Mouse (Mus musculus) gastrocnemius, postnatal 10 days (tissue): ENCODE data around the gene Olfr688. TPM values are rescaled to one million over a fixed set of nuclear protein-coding genes. Genes with fewer than 3 reads are reported as not detected.

Experiments
- DNase-seq: peaks from one replicate; pipeline ENCODE4 v3.0.0; 2021; ENCODE audit warnings: mixed read lengths
- long read RNA-seq, 2 experiments: library from polyadenylated mRNA; stranded (forward); transcript quantifications; one replicate each; pipeline ENCODE4 v2.0.0; 2021
- total RNA-seq, 2 experiments: library from RNA; stranded (reverse); gene quantifications; 2 replicates each; pipeline ENCODE4 v1.2.3; 2021

The Olfr688 gene
- not detected for total RNA-seq
- long read RNA-seq, experiment 1, result 0 reads
- long read RNA-seq, experiment 2, result 0 reads

- DNase-seq, result no peak
Observed at GRCm38 (mm10) chr7:105287795-105288194, at the start of gene Olfr688. TSS of gene Olfr688 (plus strand) at chr7:105288095.

GRCm38 (mm10) chr7:105247671-105248070 is 40.2 kb upstream of the Olfr688 start:
- no peak for DNase-seq

- no peak for DNase-seq
Observed at GRCm38 (mm10) chr7:105248197-105248596, 39.7 kb upstream of the Olfr688 start.

GRCm38 (mm10) chr7:105256656-105257055 is 31.2 kb upstream of the Olfr688 start:
- DNase-seq, result peak; percentile 5

GRCm38 (mm10) chr7:105272426-105272825 is 15.5 kb upstream of the Olfr688 start:
- DNase-seq, result no peak

GRCm38 (mm10) chr7:105290051-105290450 is 2.2 kb downstream of the Olfr688 start:
- DNase-seq, result no peak

GRCm38 (mm10) chr7:105310865-105311264 is 23.0 kb downstream of the Olfr688 start, which contains the start of gene Olfr689:
TSS of gene Olfr689 (plus strand) at chr7:105311165.
- DNase-seq, result no peak

GRCm38 (mm10) chr7:105325302-105325701 is 37.4 kb downstream of the Olfr688 start:
- no peak for DNase-seq

GRCm38 (mm10) chr7:105334004-105334403 is 46.1 kb downstream of the Olfr688 start, which contains the start of gene Olfr690:
TSS of gene Olfr690 (minus strand) at chr7:105334104.
- no peak for DNase-seq

Other genes with a start within 250 kb of the Olfr688 start
- not detected for gene Olfr677, start 236.7 kb upstream of the Olfr688 start, total RNA-seq
- not detected for gene Olfr678, start 223.6 kb upstream of the Olfr688 start, total RNA-seq
- gene Olfr679, start 206.9 kb upstream of the Olfr688 start, total RNA-seq, result not detected
- not detected for gene Olfr680-ps1, start 195.3 kb upstream of the Olfr688 start, total RNA-seq
- gene Olfr681, start 171.3 kb upstream of the Olfr688 start, total RNA-seq, result not detected
- not detected for gene Olfr683, start 141.1 kb upstream of the Olfr688 start, total RNA-seq
- gene Olfr684, start 124.4 kb upstream of the Olfr688 start, total RNA-seq, result not detected
- not detected for gene Olfr685, start 102.1 kb upstream of the Olfr688 start, total RNA-seq
- gene Olfr686, start 80.6 kb upstream of the Olfr688 start, total RNA-seq, result not detected
- not detected for gene Olfr689, start 23.1 kb downstream of the Olfr688 start, total RNA-seq
- gene Olfr690, start 46.0 kb downstream of the Olfr688 start, total RNA-seq, result not detected
- gene Olfr691, start 54.2 kb downstream of the Olfr688 start, total RNA-seq, result not detected
- not detected for gene Olfr692, start 80.1 kb downstream of the Olfr688 start, total RNA-seq
- not detected for gene Gm5901, start 86.9 kb downstream of the Olfr688 start, total RNA-seq
- gene Fam160a2, start 112.0 kb downstream of the Olfr688 start, total RNA-seq, result 10 to 100 TPM; 12.6 to 17.5 TPM
- gene Cnga4, start 116.5 kb downstream of the Olfr688 start, total RNA-seq, result not detected
- gene Cckbr, start 137.6 kb downstream of the Olfr688 start, total RNA-seq, result not detected
- gene Cavin3, start 194.2 kb downstream of the Olfr688 start, total RNA-seq, result 10 to 100 TPM; 37.4 to 43.2 TPM